Mouse (Mus musculus) adrenal gland, postnatal 14 days (tissue): ENCODE results near the gene Prss43. TPM values are rescaled to one million over a fixed set of nuclear protein-coding genes. Genes with fewer than 3 reads are reported as not detected.

ENCODE experiments used
- total RNA-seq: library from RNA; stranded (reverse); gene quantifications from 2 replicates; pipeline ENCODE4 v1.2.3, GENCODE M21; 2021

The Prss43 gene
- total RNA-seq, 1 experiment from 2014 or later, result not detected

Other genes starting within 250 kb of the Prss43 start
- gene Nradd, start 202.2 kb upstream of the Prss43 start, total RNA-seq, result 8.4 and 10.5 TPM in 2 replicates
- 9.1 and 15.4 TPM in 2 replicates for gene Nbeal2, start 172.5 kb upstream of the Prss43 start, total RNA-seq
- gene Ccdc12, start 170.2 kb upstream of the Prss43 start, total RNA-seq, result 60.4 and 79.3 TPM in 2 replicates
- gene Myl3, start 84.8 kb upstream of the Prss43 start, total RNA-seq, result 0.37 TPM in 1 of 2 replicates, not detected in the other
- gene Pth1r, start 79.5 kb upstream of the Prss43 start, total RNA-seq, result 6.9 and 9.0 TPM in 2 replicates
- not detected in 2 replicates for gene Prss42, start 28.5 kb upstream of the Prss43 start, total RNA-seq
- gene Prss44, start 12.7 kb upstream of the Prss43 start, total RNA-seq, result not detected in 2 replicates
- not detected in 2 replicates for gene Prss45, start 7.9 kb downstream of the Prss43 start, total RNA-seq
- not detected in 2 replicates for gene Prss46, start 17.8 kb downstream of the Prss43 start, total RNA-seq
- 0.37 TPM in 1 of 2 replicates, not detected in the other for gene Prss50, start 31.3 kb downstream of the Prss43 start, total RNA-seq
- 17.1 and 21.3 TPM in 2 replicates for gene Als2cl, start 53.2 kb downstream of the Prss43 start, total RNA-seq
- gene Tmie, start 53.4 kb downstream of the Prss43 start, total RNA-seq, result 2.2 and 3.5 TPM in 2 replicates
- not detected in 2 replicates for gene Fam240a, start 90.2 kb downstream of the Prss43 start, total RNA-seq
- gene Tdgf1, start 119.5 kb downstream of the Prss43 start, total RNA-seq, result not detected in 2 replicates
- gene Lrrc2, start 124.9 kb downstream of the Prss43 start, total RNA-seq, result 3.3 and 4.1 TPM in 2 replicates
- 3.5 and 10.0 TPM in 2 replicates for gene Rtp3, start 163.9 kb downstream of the Prss43 start, total RNA-seq
- gene Ltf, start 192.6 kb downstream of the Prss43 start, total RNA-seq, result 2.6 and 7.3 TPM in 2 replicates
- 5.5 and 8.9 TPM in 2 replicates for gene Ccrl2, start 230.8 kb downstream of the Prss43 start, total RNA-seq